Mouse (Mus musculus): ENCODE data around the gene Birc3. TPM values are rescaled to one million over a fixed set of nuclear protein-coding genes. Genes with fewer than 3 reads are reported as not detected.
"Not testable (repeated sequence)": the region's sequence is repeated elsewhere in the genome, so short reads cannot be mapped to it uniquely, and the experiment has no call there.

The Birc3 gene
- polyA plus RNA-seq, 2 experiments: 13.2 to 16.9 TPM

DNA sequence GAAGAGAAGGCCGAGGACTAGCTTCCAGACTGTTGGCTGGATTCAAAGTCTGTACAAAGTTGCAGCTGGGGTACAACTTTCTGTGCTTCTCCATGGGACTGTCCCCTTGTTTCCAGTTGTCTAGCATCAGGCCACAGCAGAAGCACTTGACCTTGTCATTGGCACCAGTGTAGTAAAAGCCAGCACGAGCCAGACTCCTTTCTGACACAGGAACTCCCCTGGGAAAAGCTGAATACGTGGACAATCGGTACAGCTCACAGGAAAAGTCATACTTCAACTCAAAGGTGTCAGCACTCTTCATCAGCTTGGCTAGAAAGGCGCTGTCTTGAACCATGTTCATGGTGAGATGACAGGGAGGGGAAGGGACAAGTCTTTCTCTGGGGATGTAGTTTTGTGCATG is 12.0 kb downstream of the Birc3 start:
- H3K9me3 ChIP-seq (ENCODE audit: control insufficient read depth, low read length): no peaks in the 10 kb centered on the region
- no peak overlapping the region for H3K9ac ChIP-seq (ENCODE audit: low read depth, low read length, severe bottlenecking)
- 86% methylated on average over 5 of the region's 5 CpGs for WGBS
- no peak overlapping the region for H3K4me2 ChIP-seq (replicated peaks; ENCODE audit: low read depth, low read length, severe bottlenecking)
- DNase-seq (ENCODE audit: low spot score): no peak
- no peak overlapping the region for H3K27ac ChIP-seq (replicated peaks; ENCODE audit: low read depth, low read length)
- TF ChIP-seq POLR2A (IDR thresholded peaks at IDR 0.05; ENCODE audit: borderline replicate concordance, extremely low read depth, insufficient read depth, insufficient read length): no peak
- H3K4me1 ChIP-seq (ENCODE audit: control insufficient read depth, insufficient read depth, low read length): no peaks in the 10 kb centered on the region
- no peak for ATAC-seq (ENCODE audit: low FRiP score, low read depth)
- peaks cover 7% of the 10 kb centered on the region for H3K36me3 ChIP-seq (ENCODE audit: control insufficient read depth, insufficient read depth, low read length)
- H3K27me3 ChIP-seq (ENCODE audit: control insufficient read depth, insufficient read depth, low read length): no peaks in the 10 kb centered on the region
- H3K4me3 ChIP-seq (replicated peaks; ENCODE audit: low read length): no peak overlapping the region

DNA sequence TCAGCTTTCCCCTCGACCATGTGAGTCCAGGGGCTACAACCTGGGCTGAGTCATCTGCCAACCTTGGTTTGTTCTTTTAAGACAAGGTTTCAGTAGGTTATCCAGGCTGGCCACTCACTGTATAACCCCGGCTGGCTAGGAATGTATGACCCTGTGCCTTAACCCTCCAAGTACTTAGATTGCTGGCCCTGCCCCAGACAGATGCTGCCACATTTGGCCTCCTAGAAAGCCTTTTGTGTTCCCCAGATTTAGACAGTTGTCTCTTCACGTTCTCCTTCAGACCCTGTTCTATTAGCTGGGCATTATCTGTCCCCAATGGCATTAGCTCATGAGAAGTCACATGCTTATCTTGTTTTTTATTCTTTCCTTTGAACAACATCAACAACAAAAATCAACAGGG is 17.1 kb downstream of the Birc3 start:
- Histone ChIP-seq H3K4me1 (ENCODE audit: control insufficient read depth, insufficient read depth, low read length) (no peaks in the 10 kb centered on the region), H3K9me3 (ENCODE audit: control insufficient read depth, low read length) (no peaks in the 10 kb centered on the region), H3K36me3 (ENCODE audit: control insufficient read depth, insufficient read depth, low read length) (peaks cover 7% of the 10 kb centered on the region), H3K9ac (ENCODE audit: low read depth, low read length, severe bottlenecking) (no peak overlapping the region), H3K27me3 (ENCODE audit: control insufficient read depth, insufficient read depth, low read length) (no peaks in the 10 kb centered on the region), H3K4me3 (replicated peaks; ENCODE audit: low read length) (no peak overlapping the region), H3K27ac (replicated peaks; ENCODE audit: low read depth, low read length) (no peak overlapping the region), H3K4me2 (replicated peaks; ENCODE audit: low read depth, low read length, severe bottlenecking) (no peak overlapping the region)
- 64% methylated on average over 3 of the region's 3 CpGs for WGBS
- ATAC-seq (ENCODE audit: low FRiP score, low read depth) (no peak), DNase-seq (ENCODE audit: low spot score) (no peak)
- TF ChIP-seq POLR2A (IDR thresholded peaks at IDR 0.05; ENCODE audit: borderline replicate concordance, extremely low read depth, insufficient read depth, insufficient read length): no peak

DNA sequence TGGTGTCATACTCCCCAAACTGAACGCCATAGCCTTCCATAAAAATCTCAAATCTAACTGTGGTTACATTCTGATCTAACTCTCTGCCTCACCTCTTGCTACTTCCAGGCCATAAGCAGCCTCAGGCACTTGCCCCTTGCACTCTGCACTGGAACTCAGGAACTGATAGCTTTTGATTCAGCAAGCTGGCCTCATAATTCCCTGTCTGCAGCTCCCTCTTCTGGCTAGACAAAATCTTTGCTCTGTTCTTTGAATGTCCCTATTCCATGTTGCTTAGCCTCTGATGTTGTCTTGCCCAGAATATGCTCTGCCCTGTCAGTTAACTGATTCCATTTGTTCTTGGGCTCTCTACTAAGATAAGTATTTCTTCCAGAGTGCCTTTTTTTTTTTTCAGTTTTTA is 17.6 kb downstream of the Birc3 start:
- no peak for TF ChIP-seq POLR2A (IDR thresholded peaks at IDR 0.05; ENCODE audit: borderline replicate concordance, extremely low read depth, insufficient read depth, insufficient read length)
- H3K4me1 ChIP-seq (ENCODE audit: control insufficient read depth, insufficient read depth, low read length): no peaks in the 10 kb centered on the region
- ATAC-seq (ENCODE audit: low FRiP score, low read depth): no peak

DNA sequence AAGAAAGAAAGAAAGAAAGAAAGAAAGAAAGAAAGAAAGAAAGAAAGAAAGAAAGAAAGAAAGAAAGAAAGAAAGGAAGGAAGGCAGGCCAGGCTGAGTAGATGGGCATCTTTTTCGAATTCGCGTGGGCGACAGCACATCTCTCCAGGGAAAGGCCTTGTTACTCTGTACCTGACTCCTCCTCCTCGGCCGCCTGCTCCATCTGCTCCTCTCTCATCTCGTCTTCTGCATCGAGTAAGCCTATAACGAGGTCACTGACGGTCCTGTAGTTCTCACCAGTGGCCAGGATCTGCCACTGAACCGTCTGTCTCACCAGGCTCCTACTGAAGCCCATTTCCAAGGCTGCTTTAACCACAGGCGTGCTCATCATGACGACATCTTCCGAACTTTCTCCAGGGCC is 18.8 kb downstream of the Birc3 start:
- not testable (repeated sequence) for DNase-seq (ENCODE audit: low spot score); H3K9me3 ChIP-seq (ENCODE audit: control insufficient read depth, low read length); H3K4me3 ChIP-seq (replicated peaks; ENCODE audit: low read length); H3K4me2 ChIP-seq (replicated peaks; ENCODE audit: low read depth, low read length, severe bottlenecking); H3K4me1 ChIP-seq (ENCODE audit: control insufficient read depth, insufficient read depth, low read length); H3K9ac ChIP-seq (ENCODE audit: low read depth, low read length, severe bottlenecking); ATAC-seq (ENCODE audit: low FRiP score, low read depth); H3K27ac ChIP-seq (replicated peaks; ENCODE audit: low read depth, low read length); H3K27me3 ChIP-seq (ENCODE audit: control insufficient read depth, insufficient read depth, low read length); H3K36me3 ChIP-seq (ENCODE audit: control insufficient read depth, insufficient read depth, low read length)
- WGBS: 78% methylated on average over 14 of the region's 14 CpGs

More for the DNA sequence above, 17.6 kb downstream of the Birc3 start:
- H3K27ac ChIP-seq (replicated peaks; ENCODE audit: low read depth, low read length): no peak overlapping the region
- no peaks in the 10 kb centered on the region for H3K9me3 ChIP-seq (ENCODE audit: control insufficient read depth, low read length)
- WGBS: 47% methylated on average over 1 of the region's 1 CpGs
- H3K27me3 ChIP-seq (ENCODE audit: control insufficient read depth, insufficient read depth, low read length): no peaks in the 10 kb centered on the region
- peak; percentile 45 for DNase-seq (ENCODE audit: low spot score)
- no peak overlapping the region for H3K9ac ChIP-seq (ENCODE audit: low read depth, low read length, severe bottlenecking)
- H3K36me3 ChIP-seq (ENCODE audit: control insufficient read depth, insufficient read depth, low read length): peaks cover 3% of the 10 kb centered on the region; the same call in 1 of the 2 replicates
- no peak overlapping the region for H3K4me2 ChIP-seq (replicated peaks; ENCODE audit: low read depth, low read length, severe bottlenecking)
- H3K4me3 ChIP-seq (replicated peaks; ENCODE audit: low read length): no peak overlapping the region

DNA sequence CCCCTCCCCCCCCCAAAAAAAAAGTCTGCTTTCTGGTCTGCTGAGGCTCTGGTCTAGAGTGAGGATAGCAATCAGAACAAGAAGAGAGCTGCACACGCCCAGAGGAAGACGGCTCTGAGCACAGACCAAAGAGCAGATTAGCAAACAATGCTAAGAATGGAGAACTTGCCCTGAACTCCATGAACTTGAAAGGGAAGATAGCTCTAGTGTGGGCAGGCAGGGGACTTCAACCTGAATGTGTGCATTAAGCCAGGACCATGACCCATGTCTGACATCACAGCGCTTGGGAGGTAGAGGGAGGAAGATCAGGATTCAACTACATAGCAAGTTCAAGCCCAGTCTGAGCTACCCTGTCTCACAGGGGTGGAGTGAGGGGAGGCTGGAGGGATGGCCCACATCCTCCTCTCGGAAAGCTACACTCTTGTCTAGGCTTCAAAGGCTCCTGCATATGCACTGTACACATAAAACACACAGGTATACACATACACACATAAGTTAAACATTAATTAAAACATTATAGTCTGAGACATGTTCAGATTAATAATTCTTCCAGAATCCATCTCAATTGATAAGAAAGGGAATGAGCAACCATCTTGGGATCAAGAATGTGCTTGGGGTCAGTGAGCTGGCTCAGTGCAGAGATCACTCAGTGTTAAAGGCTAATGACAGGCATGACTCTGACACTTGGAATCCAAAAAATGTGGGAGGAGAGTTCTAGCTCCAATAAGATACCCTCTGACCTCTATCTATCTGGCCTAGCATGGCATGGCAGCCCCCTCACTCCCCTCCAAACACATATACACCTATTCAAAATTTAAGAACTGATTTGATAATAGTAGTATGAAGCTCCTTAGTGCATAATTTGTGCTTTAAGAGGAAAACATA is 20.4 kb downstream of the Birc3 start:
- no peak overlapping the region for H3K9ac ChIP-seq (ENCODE audit: low read depth, low read length, severe bottlenecking)
- no peak overlapping the region for H3K4me2 ChIP-seq (replicated peaks; ENCODE audit: low read depth, low read length, severe bottlenecking)
- no peak overlapping the region for H3K27ac ChIP-seq (replicated peaks; ENCODE audit: low read depth, low read length)
- H3K4me1 ChIP-seq (ENCODE audit: control insufficient read depth, insufficient read depth, low read length): no peaks in the 10 kb centered on the region
- 87% methylated on average over 4 of the region's 4 CpGs for WGBS
- ATAC-seq (ENCODE audit: low FRiP score, low read depth): no peak
- TF ChIP-seq POLR2A (IDR thresholded peaks at IDR 0.05; ENCODE audit: borderline replicate concordance, extremely low read depth, insufficient read depth, insufficient read length): no peak
- H3K27me3 ChIP-seq (ENCODE audit: control insufficient read depth, insufficient read depth, low read length): no peaks in the 10 kb centered on the region
- H3K9me3 ChIP-seq (ENCODE audit: control insufficient read depth, low read length): no peaks in the 10 kb centered on the region
- no peaks in the 10 kb centered on the region for H3K36me3 ChIP-seq (ENCODE audit: control insufficient read depth, insufficient read depth, low read length)
- H3K4me3 ChIP-seq (replicated peaks; ENCODE audit: low read length): no peak overlapping the region
- DNase-seq (ENCODE audit: low spot score): no peak

All from limb, embryonic 14.5 days (tissue).